Mouse (Mus musculus) CD4-positive, CD25-positive, alpha-beta regulatory T cell, adult 2 months (primary cell): Measurements from ENCODE around the gene Cep131.

Experiments
- DNase-seq: peaks from one replicate; pipeline ENCODE4 v3.0.0-alpha.2; 2012; ENCODE audit warnings: low read depth, low spot score

The Cep131 gene

DNA sequence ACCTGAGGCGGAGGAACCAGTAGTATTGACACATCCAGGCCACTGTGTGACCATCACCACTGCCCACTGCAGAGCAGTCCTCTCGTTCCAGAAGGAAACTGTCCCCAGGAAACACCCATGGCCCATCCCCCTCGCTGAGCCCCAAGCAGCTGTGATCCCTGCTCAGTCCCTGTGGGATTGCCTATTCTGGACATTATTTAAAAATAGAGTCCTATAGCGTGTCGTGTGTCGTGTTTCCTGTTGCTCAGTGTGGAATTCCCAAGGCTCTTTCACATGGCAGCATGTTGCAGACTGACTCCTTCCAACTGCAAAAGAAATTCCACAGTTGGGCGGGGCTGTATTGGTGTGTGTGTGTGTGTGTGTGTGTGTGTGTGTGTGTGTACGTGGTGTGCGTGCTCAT lies 34.4 kb downstream of the Cep131 start:
- DNase-seq = no peak

DNA sequence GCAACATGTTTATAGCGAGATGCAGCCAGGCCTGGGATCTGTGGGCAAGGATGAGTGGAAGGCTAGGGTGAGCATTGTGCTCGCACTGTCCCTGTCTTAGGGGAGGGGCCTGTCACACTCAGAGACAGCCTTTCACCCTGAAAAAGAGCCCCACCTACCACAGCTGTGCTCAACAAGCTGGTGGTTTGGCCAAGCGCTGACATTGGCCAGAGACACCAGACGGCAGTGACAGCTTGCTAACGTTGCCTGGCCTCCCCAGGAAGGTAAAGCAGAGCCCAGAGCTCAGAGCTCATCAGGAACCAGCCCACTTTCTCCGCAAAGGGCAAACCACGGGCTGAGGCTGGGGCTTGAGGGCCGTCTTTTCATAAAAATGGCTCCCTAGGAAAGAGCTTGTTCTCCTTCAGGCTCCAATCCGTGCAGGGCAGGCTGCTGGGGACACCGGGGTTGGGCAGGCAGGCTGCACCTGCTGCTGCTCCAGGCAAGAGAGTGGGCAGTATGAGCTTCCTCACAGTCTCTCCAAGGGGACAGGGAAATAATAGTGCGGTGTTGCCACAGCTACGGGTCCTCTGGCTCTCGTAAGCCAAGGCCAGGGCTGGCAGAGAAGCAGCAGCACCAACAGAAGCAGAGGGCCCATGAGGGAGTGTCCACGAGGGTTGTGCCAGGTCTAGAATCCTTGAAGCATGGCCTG lies 35.4 kb downstream of the Cep131 start:
- DNase-seq = no peak

DNA sequence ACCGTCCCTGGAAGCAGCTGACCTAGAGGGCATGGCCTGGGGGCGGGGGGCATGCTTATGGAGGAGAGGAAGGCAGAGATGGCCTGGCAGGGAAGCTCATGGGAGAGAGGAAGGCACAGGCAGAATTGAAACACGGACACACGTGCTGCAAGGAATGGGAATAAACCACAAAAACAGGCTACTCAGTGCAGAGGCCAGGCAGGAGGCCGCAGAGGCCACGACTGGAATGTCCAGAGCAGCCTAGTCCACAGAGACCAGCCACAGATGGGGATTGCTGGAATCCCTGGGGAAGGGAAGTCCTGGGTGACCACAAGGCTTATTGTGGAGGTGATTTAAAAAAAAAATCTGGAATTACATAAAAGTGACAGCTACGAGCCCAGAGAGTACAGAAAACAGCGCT lies 37.6 kb downstream of the Cep131 start:
- no peak for DNase-seq

DNA sequence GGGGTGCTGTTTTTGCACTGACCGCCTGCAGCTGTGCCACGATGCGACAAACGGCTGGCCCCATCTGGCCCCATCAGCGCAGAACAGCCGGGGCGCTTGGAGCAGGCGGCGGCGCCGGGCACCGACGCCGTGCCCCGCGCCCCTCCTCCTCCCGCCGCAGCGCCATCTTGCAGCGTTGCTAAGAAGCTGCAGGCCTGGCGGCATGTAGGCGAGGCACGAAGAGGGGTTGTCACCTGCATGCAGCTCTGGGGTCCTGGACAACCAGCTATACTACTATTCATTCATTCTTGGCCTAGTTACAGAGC lies 38.4 kb downstream of the Cep131 start:
- no peak for DNase-seq

DNA sequence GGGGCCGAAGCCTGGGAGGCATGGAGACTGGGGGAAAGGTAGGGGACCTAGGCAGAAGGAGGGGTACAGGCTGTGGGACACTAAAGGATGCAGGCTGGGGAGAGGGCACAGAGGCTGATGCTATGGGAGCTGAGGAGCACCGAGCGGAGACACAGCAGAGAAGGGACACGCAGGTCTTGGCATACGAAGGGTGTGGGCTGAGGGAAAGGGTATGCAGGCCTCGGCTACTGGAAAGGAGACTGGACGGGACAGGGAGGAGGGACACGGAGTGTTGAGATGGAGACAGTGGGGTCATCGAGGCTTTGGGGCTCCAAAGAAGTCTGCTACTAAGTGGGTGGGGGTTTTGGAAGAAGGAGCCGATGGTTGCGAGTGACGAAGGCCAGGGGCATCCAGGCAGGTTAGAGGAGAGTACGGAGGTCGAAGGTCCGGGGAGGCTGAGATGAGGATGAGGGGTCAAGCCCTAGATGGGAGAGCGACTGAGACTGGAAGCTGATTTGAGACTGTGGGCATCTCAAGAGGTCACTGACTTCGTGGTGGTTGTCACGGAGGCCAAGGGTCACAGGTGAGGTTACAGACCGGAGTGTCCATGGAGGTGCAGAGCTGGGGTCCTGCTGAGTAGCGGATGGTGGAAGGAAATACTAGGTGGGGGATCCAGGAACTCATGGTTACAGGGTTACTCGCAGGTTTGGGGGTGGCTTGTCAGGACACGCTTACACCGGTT lies 38.9 kb downstream of the Cep131 start:
- DNase-seq = no peak

DNA sequence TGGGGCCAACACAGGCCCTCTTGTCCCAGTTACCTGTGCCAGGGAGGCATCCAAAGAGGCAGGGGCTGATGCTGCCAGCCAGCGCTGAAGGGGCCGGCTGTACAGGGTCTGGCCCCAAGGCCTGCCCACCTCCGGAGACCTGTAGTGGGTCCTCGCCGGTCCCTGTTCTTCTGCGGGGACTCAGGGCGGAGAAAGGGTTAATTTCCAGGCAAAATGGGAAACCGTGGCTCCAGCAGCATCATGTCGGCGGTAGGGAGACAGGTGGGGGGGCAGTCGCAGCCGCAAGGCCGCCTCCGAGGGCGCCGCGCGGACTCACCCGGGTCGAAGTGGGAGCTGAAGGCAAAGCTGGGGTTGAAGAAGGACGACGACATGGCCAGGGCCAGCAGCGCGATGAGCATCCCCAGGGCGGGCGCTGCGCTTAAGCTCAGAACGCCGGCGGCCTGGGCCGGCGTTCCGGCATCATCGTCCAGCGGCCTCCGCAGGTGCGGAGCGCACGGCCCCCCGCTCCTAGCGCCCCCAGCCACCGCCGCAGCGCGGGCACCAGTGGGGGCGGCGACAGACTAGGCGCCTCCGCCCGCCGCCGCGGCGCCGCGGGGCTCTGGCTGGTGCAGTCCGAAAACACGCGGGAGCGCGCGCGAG lies 40.0 kb downstream of the Cep131 start, which contains the start of gene Aatk:
Aatk (minus strand) TSS at position 615 of the 639 bp plus-strand sequence.
- DNase-seq = no peak

DNA sequence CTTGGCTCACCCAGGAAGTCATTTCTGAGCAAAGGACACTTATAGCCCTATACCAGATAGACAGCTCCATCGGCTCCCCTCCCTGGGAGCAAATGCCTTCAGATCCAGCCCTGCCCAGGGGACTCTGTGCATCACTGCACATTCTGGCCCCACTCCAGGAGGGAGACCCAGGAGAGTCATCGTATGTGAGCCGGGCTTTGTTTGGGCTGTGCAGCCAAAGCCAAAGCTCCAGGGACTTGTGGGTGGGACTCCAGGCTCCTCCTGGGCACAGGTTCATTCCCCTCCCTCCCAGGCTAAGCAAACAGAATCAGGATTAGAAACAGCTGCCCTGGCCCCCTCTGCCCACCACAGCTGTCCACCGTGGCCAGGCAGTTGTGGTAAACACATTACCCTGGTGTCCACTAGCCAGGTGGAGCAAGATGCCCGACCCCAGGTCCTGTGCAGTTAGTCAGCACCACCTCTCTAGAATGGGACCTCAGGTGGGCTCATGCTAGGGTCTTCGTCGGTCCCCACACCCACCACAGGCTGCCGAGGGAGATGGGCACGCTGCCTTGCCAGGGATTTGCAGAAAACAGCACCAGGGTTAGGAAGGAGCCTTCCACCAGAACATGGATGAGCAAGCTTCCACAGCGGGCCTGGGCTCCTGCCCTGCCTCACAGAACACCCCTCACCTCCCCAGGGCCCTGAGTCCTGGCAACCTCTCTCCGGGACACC lies 40.6 kb downstream of the Cep131 start:
- DNase-seq = no peak

DNA sequence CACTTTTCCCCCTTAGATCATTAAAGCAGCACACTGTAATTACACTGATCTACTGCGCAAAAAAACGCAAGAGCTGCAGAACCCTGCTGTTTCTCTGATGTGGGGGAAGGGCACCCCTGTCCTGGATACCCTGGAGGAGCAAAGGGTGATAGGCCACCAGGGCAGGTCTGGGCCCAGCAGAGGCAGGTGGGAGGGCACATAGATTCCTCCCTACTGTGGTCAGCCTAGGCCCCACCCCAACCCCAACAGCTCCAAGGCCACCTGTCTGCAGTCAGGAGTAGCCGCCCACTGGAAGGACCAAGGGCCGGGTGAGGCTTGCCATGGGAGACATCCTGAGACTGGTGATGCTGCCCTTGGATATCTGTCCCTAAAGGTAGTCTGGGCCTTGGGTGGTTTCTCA lies 41.3 kb downstream of the Cep131 start:
- DNase-seq = no peak

DNA sequence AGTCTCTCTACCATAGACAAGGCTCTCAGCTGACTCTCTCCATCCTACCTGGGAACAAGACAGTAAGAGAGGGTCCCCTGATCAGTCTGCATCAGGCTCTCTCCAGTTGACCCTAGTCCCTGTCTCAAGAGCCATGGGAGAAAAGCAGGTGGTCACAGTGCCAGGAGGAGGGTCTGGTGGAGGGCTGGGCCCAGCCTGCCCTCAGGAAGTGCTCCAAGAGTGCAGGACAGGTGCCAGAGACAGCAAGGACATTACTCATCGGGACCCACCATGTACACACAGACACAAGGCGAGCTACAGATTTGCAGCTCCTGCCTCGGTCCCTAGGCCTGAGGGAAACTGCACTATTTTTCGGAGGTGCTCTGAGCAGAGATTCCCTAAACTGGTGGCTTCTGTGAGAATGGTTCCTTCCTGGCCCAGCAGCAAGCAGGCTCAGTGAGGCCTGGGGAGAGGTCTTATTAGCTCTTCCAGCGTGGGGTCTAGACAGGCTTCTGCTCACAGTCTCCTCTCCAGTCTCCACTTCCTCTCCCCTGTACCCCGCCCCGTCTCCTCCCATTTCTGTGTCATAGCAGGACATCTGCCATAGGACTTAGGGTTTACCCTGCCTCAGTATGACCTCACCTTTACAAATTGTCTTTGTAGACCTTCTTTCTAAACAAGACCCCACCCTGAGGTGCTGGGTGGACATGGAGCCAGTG lies 44.3 kb downstream of the Cep131 start:
- no peak for DNase-seq

DNA sequence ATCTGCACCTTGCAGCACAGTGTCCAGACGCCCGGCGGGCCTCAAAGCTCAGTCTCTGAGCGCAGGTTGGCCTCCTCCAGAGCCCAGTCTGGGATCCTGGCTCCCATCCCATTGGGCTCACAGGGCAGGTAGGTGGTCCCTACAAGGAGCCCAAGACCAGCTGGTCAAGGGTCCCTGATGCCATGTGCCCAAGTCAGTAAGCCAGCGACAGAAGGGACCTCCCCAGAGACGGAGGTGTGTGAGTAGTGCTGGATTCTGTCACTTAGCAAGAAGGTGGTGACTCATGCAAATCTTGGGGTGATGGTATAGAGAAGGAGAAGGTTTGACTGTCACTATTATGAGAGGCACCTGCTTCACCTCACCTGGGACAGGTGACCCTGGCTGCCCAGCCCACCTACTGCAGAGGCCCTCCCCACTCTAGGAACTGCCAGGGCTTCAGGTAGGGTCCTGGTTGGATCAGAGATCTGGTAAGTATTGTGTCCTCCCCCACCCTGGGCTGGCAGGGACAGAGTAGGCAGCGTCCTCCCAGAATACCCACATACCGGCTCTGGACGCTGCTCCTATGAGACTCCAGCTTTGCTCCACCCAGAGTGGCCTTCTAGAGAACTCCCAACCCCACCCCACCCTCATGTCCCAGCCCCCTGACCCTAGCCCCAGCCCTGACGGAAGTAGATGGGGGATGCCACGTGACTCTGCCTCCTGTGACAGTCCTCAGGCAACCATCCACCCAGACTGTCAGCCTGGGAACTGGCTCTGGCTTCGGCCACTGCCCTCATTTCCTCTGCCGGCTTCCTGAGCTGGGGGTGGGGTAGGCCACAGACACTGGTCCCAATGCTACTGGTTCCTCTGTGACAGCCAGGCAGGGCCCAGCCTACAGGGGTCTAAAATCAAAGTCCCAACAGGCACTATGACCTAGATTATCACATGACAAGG lies 45.2 kb downstream of the Cep131 start:
- DNase-seq = no peak

DNA sequence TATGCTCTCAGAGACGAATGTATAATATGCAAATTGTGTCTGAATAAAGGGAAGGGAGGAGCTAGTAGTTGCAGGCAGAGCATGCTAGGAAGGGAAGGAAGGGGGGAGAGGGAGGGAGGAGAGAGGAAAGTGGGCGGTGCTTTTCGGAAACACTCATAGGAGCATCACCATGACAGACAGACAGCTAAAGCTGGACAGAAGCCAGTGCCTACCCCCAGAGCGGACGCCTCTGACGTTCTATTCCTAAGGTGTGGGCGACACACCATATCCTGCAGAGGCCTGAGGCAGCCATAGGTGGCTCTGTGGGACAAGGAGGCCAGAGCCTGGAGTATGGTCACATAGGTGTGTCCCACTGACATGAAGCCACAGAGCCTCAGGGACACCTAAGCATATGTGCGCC lies 46.2 kb downstream of the Cep131 start:
- no peak for DNase-seq

DNA sequence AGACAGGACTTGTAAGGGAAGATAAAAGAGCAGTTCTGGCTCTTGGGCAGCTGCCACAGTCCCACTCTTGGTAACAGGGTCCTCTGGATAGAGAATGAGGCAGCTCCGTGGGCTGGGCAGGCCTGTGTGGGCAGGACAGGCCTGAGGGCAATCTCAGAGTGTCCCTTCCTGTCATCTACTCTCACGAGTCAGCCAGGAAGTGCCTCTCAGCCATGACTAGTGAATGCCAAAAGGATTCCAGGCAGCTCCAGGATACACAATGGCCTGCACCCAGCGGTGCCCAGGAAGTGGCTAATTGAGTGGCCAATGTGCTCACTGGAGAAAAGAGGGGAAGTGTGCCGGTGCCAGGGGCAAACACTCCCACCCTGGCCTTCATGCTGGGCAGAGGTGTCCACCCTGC lies 47.0 kb downstream of the Cep131 start:
- DNase-seq = no peak

DNA sequence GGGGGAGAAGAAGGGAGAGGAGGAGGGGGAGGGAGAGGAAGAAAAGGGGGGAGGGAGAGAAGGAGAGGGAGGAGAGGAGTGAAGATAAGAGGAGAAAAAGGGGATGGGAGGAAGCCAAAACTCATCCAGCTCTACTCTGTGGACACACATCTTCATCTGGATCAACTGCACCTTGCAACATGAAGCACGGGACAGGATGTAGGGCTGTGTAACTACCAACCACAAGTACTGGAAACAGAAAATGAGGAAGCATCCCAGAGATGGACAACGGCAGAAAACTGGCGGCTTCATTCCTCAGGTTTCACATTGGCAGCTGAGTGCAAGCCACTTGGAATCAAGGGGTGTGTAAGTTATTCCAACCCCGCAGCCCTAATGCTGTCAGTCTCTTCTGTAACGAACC lies 51.9 kb downstream of the Cep131 start:
- DNase-seq = no peak

DNA sequence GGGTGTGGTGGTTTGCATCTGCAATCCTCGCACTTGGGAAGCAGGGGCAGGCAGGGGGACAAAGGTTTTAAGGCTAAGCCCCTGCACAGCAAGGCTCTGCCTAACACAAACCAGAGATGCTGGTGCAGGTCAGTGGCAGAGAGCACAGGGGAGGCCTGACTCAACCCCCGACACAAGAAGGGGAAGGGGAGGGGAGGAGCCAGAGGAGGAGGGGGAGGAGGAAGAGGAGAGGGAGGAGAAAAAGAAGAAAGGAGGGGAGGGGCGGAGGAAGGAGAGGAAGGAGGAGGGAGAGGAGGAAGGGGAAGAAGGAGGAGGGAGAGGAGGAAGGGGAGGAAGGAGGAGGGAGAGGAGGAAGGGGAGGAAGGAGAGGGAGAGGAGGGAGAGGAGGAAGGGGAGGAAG lies 52.3 kb downstream of the Cep131 start:
- DNase-seq = no peak

DNA sequence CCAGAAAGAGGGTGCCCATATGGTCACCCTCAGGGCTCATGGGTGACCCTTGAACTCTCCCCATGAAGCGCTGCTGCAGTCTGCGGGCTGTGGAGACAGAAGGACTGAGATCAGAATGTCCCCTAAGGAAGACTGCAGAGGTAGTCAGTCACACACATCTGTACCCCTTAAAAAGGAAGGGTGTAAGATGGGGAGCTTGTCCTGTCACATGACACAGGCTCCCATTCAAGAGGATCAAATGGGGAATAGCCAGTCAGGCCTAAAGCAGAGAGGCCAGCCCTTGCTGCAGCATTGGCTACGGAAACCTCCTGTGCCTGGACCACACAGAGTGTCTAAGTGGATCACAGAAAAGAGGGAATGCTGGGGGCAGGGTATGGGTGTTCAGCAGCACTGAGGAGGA lies 53.2 kb downstream of the Cep131 start:
- no peak for DNase-seq

DNA sequence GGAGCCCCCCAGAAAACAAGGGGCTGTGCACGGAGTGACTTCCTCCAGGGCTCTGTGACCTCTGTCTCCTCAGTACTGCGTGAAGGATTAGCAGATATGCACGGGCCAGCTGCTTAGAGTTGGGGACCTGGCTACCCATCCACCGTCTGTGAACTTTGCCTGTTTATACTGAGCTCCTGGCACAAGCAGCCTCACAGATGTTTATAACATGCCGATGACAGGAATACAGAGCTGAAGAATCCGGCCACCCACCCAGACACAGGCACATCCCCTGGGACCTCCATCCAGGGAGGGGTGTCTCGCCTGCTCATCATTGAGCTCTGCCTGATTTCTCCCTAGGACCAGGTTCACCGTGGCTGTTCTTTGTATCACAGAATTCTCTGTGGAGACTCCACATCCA lies 54.6 kb downstream of the Cep131 start:
- DNase-seq = no peak

DNA sequence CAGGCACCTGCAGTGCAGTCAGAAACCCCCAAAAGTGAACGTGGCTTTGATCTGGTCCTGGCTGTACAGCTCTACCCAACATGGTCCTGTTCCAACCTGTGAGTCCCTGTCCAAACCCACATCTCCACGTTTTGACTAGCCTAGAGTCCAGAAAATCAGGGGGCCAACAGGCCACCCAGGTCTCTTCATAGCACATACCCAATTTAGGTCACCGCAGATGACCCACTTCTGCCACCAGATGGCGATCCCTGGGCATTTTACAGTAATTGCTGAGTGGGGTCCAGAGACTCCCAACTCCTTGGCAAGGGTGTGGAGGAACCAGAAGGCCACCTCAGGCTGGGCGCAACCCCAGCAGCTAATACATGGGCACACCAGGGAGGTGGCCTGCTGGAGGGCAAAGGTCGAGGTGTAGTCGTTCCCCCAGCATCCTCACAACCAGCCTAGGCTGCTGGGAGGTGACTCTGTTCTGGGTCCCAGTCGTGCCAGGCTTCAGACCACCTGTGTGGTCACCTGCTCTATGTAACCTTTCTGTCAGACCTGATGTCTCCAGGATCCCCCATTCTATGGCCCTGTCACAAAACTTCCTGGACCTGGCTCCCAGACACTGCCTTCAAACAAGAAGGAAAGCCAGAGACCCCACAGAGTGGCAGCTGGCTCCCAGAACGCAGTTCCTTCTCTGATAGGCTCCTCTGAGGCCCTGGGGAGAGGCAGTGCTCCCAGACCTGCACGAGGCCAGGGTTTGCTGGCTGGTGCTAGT lies 56.3 kb downstream of the Cep131 start:
- DNase-seq = peak; percentile 37

DNA sequence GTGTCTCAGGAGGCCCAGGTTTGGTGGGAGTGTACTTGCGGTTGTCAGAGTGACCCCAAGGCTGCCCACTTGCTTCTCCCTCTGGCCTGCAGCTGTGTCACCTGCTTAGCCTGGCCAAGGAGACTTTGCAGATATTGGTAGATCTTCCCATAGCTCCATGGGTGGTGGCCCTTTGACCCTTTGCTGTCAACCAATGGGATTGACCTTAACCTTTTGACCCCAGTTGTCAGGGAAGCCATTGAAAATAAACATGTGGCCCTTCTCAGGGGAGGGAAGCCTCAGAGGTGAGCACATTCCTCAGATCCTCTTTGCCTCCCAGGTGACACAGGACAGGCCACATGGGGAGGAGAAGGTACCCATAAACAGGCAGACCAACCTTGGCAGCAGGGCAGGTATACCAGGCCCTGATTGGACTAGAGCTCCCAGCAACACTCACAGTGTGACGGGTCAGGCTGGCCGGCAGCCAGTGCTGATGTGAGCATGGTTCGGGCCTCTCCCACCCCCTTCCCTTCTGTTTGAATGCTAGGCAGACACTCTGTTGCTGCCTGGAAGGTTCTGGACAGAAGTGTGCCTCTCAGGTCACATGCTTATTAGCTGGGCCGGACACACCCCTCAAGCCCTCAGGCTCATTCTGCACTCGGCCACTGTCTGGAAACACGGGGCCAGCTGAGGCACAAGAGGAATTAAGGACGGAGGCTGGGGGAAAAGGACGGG lies 57.0 kb downstream of the Cep131 start:
- no peak for DNase-seq

DNA sequence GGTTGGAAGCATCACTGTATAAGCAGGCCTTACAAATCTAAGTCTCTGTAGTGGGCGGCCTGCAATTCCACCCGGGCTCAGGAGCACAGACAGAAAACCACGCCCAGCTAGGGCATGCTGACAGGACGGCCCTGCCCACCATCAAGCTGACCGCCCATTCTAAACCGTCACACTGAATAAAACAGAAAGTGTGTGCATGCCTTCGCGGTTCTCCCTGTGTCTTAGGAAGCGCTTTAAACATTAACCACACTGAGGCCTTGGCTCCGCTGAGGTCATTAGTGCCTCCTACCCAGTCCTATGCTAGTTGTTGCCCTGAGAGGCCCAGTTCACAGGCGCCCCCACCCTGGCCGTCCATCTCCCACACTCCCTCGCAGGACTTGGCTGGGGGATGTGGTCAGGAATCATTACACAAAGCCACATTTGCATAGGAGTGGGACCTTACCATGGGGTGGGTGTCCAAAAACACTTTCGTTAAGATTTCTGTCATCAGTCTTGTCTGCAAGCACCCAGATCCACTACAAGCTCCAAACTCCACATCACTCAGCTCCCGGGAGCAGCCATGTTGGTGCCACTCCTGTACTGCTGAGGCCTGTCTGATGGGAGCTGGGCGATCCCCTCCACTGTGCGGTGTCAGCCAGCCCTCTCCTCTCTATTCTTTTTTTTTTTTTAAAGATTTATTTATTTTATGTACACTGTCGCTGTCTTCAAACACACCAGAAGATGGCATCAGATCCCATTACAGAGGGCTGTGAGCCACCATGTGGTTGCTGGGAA lies 58.1 kb downstream of the Cep131 start:
- no peak for DNase-seq
